Mouse (Mus musculus) G1E (cell line): Measurements from ENCODE around the gene Ptpn22. TPM values are rescaled to one million over a fixed set of nuclear protein-coding genes. Genes with fewer than 3 reads are reported as not detected.

Source experiments
- ATAC-seq: 2 replicates; pipeline ENCODE4 v1.8.0; 2016; ENCODE audit warnings: mild to moderate bottlenecking; ENCODE audit not compliant: insufficient number of reproducible peaks, poor library complexity, low FRiP score, severe bottlenecking; ENCODE audit errors: extremely low read depth
- DNase-seq: peaks from one replicate; pipeline ENCODE4 v3.0.0; 2012; ENCODE audit warnings: low spot score
- H3K27me3 ChIP-seq: 2 replicates; pipeline ENCODE4 v1.6.1; 2012; ENCODE audit warnings: mild to moderate bottlenecking, low read length, inconsistent platforms; ENCODE audit not compliant: insufficient read depth
- H3K36me3 ChIP-seq: replicated peaks from 2 replicates; pipeline ENCODE3; 2012; ENCODE audit warnings: mild to moderate bottlenecking, inconsistent platforms
- H3K4me1 ChIP-seq: 2 replicates; pipeline ENCODE4 v1.6.1; 2012; ENCODE audit warnings: low read depth, low read length, inconsistent platforms, mixed read lengths; ENCODE audit not compliant: insufficient read depth
- H3K4me3 ChIP-seq: 2 replicates; pipeline ENCODE4 v1.5.1; 2012; ENCODE audit warnings: low read depth, mild to moderate bottlenecking, inconsistent platforms, low read length, moderate library complexity, mixed read lengths
- H3K9me3 ChIP-seq: replicated peaks from 2 replicates; pipeline ENCODE4 v1.6.1; 2012; ENCODE audit warnings: inconsistent platforms
- CTCF ChIP-seq: IDR thresholded peaks from 2 replicates; pipeline ENCODE4 v1.5.1; 2012; ENCODE audit warnings: low read depth, low read length, inconsistent platforms, mixed read lengths
- GATA1 ChIP-seq: IDR thresholded peaks from 2 replicates; pipeline ENCODE4 v1.6.1; 2012; ENCODE audit warnings: borderline replicate concordance, low read length, inconsistent platforms, mixed read lengths
- GATA2 ChIP-seq: IDR thresholded peaks from 2 replicates; pipeline ENCODE4 v1.6.1; 2012; ENCODE audit warnings: low read depth, low read length, inconsistent platforms, borderline replicate concordance
- POLR2AphosphoS5 ChIP-seq: IDR thresholded peaks from 2 replicates; pipeline ENCODE4 v1.6.1; 2012; ENCODE audit warnings: low read depth, low read length, inconsistent platforms; ENCODE audit not compliant: insufficient replicate concordance
- TAL1 ChIP-seq: conservative IDR thresholded peaks from 2 replicates; pipeline ENCODE4 v1.6.1; 2012; ENCODE audit warnings: low read depth, low read length, inconsistent platforms, mixed read lengths
- polyA plus RNA-seq: library from polyadenylated mRNA; stranded (reverse); fragments of >175 nt; gene quantifications from 2 replicates; pipeline ENCODE4 v1.2.3, GENCODE M21; 2012
- total RNA-seq, 2 experiments: library from RNA; stranded (forward) in 1 of 2; stranded (reverse) in 1 of 2; fragments of 200-1000 nt in 1 of 2; fragments of >200 nt in 1 of 2; fragmentation: Nextera tagmentation in 1 of 2; gene quantifications; 2 replicates each; pipeline ENCODE4 v1.2.3; 2014 to 2017

The Ptpn22 gene
- total and polyA plus RNA-seq, 3 experiments = 0.16 TPM; not detected in 2

GRCm38 (mm10) chr3:103907335-103908030, 47.9 kb downstream of the Ptpn22 start:
- peaks cover 2% of the 10 kb centered on the region; the same call in 1 of the 2 replicates for H3K4me1 ChIP-seq
- no peaks in the 10 kb centered on the region for H3K27me3 ChIP-seq
- no peaks in the 10 kb centered on the region for H3K9me3 ChIP-seq
- DNase-seq (no peak), ATAC-seq (no peak)
- no peak overlapping the region for H3K4me3 ChIP-seq
- no peak for TF ChIP-seq TAL1
- no peak for TF ChIP-seq GATA2
- TF ChIP-seq CTCF = no peak
- TF ChIP-seq POLR2AphosphoS5 = no peak
- no peak for TF ChIP-seq GATA1
- no peaks in the 10 kb centered on the region for H3K36me3 ChIP-seq

DNA sequence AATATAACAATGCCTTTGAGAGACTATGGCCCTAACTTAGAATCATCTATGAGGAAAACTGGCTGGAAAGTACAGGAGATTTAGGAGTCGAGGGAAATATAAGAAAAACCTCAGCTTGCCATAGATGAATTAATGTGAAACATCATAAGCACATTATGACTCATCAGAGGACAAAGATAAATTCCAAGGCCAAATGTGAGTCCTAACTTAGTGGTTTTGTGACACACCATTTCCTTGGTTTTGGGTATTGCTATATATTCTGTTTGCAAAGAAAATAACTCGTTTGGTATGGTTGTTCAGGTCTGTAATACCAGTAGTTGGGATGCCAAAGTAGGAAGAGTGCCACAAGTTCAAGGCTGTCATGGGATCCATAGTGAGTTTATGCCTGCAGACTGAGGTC, 49.2 kb downstream of the Ptpn22 start:
- Histone ChIP-seq H3K36me3 (no peaks in the 10 kb centered on the region), H3K9me3 (no peaks in the 10 kb centered on the region), H3K27me3 (no peaks in the 10 kb centered on the region), H3K4me3 (no peak overlapping the region), H3K4me1 (peaks cover 2% of the 10 kb centered on the region; the same call in 1 of the 2 replicates)
- ATAC-seq = no peak
- DNase-seq = no peak
- TF ChIP-seq TAL1 (no peak), GATA2 (no peak), GATA1 (no peak), CTCF (no peak), POLR2AphosphoS5 (no peak)

DNA sequence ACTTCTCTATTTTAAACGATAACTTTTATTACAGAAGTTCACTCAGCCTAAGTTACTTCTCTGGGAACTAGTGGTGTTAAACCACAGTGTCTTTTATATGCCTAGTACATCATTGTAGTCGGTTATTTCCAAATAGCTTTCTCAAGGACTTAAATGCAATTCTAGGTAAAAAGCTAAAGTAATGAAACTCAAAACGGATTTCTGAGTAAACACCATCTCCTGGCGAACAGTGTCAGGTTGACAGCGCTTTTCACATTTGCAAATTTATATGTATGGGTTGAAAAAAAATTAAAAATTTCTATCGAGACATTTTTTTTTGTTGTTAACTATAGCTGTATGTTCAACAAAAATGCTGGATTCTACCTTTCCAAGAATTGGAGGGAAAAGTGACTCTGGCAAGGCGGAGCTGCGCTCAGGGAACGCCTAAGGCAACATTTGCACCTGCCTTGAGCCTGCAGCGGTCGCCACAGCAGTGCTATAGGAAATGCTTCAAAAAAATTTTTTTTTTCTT, 53.9 kb downstream of the Ptpn22 start:
- H3K9me3 ChIP-seq = no peaks in the 10 kb centered on the region
- no peak for TF ChIP-seq TAL1
- TF ChIP-seq GATA1 = no peak
- no peak for TF ChIP-seq GATA2
- no peak for TF ChIP-seq CTCF
- no peaks in the 10 kb centered on the region for H3K36me3 ChIP-seq
- peak overlapping the region; percentile 93 for H3K4me3 ChIP-seq
- H3K4me1 ChIP-seq = peaks cover 4% of the 10 kb centered on the region; the same call in 1 of the 2 replicates
- DNase-seq (peak; percentile 12), ATAC-seq (no peak)
- no peaks in the 10 kb centered on the region for H3K27me3 ChIP-seq

- ATAC-seq (peak; percentile 92), DNase-seq (peak; percentile 84)
- Histone ChIP-seq H3K36me3 (no peaks in the 10 kb centered on the region), H3K4me3 (peak within 1 kb of the TSS; percentile 93), H3K9me3 (no peaks in the 10 kb centered on the region), H3K4me1 (peaks cover 4% of the 10 kb centered on the region; the same call in 1 of the 2 replicates), H3K27me3 (no peaks in the 10 kb centered on the region)
- TF ChIP-seq GATA1 (no peak), POLR2AphosphoS5 (no peak), CTCF (no peak), TAL1 (no peak)
Measured at GRCm38 (mm10) chr3:103914010-103914669, 54.5 kb downstream of the Ptpn22 start, which contains the start of gene Rsbn1. Gene Rsbn1 (plus strand): TSS chr3:103914120.

- DNase-seq (peak; percentile 11), ATAC-seq (no peak)
- Histone ChIP-seq H3K4me3 (peak overlapping the region; percentile 93), H3K9me3 (no peaks in the 10 kb centered on the region), H3K4me1 (peaks cover 8% of the 10 kb centered on the region), H3K27me3 (no peaks in the 10 kb centered on the region), H3K36me3 (peaks cover 4% of the 10 kb centered on the region)
- TF ChIP-seq GATA1 (no peak), GATA2 (no peak), POLR2AphosphoS5 (no peak), TAL1 (no peak), CTCF (no peak)
Measured at GRCm38 (mm10) chr3:103914732-103915508, 55.3 kb downstream of the Ptpn22 start.

DNA sequence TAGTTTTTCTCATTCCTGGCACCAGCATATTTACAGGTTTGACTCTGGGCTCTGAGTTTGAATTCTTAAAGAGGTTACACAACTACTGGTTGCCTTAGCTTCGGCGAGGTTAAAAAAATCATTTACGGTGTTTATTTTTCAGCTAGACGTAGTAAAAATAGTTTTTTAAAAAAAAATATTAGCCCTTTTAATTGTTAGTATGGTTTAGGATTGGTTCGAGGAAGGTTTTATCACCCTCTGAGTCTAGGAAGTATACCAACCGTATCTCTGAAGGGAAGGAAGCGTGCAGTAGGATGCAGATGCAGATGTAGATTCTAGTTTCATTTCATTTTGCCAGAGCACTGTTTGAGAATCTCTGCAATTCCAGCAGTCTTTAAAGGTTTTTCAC, 55.9 kb downstream of the Ptpn22 start:
- peaks cover 8% of the 10 kb centered on the region for H3K36me3 ChIP-seq
- no peaks in the 10 kb centered on the region for H3K27me3 ChIP-seq
- no peaks in the 10 kb centered on the region for H3K9me3 ChIP-seq
- H3K4me1 ChIP-seq = peaks cover 11% of the 10 kb centered on the region
- H3K4me3 ChIP-seq = peak overlapping the region; percentile 93
- no peak for DNase-seq
- no peak for ATAC-seq
- TF ChIP-seq GATA1 (no peak), CTCF (no peak), GATA2 (no peak), POLR2AphosphoS5 (no peak), TAL1 (no peak)
